Mouse (Mus musculus) C2C12 (cell line): ENCODE results near the gene Sfta2. TPM values are rescaled to one million over a fixed set of nuclear protein-coding genes. Genes with fewer than 3 reads are reported as not detected.
A peak's percentile ranks its signal among the peaks of the same experiment; 100 is the strongest.

Experiments
- H3K27me3 ChIP-seq: one replicate; pipeline ENCODE4 v1.6.1; 2011; ENCODE audit not compliant: control insufficient read depth, insufficient read depth, insufficient read length
- H3K36me3 ChIP-seq: one replicate; pipeline ENCODE4 v1.6.1; 2011; ENCODE audit not compliant: control insufficient read depth, insufficient read depth
- H3K4me3 ChIP-seq: one replicate; pipeline ENCODE4 v1.5.1; 2011; ENCODE audit warnings: mild to moderate bottlenecking, control low read depth; ENCODE audit not compliant: poor library complexity, insufficient read depth, severe bottlenecking
- H3K79me2 ChIP-seq: one replicate; pipeline ENCODE4 v1.6.1; 2011; ENCODE audit not compliant: control insufficient read depth, insufficient read depth
- H3K79me3 ChIP-seq: one replicate; pipeline ENCODE4 v1.6.1; 2011; ENCODE audit warnings: low read depth, control low read depth
- H3ac ChIP-seq: one replicate; pipeline ENCODE3; 2011; ENCODE audit warnings: low read depth; ENCODE audit not compliant: control insufficient read depth, insufficient read length
- CEBPB ChIP-seq: IDR thresholded peaks from one replicate; pipeline ENCODE4 v1.6.1; 2011; ENCODE audit warnings: low read depth, mild to moderate bottlenecking, control low read depth, moderate library complexity
- CTCF ChIP-seq: IDR thresholded peaks from one replicate; pipeline ENCODE4 v1.5.1; 2011; ENCODE audit not compliant: control insufficient read depth, insufficient read depth, insufficient read length
- FOSL1 ChIP-seq: IDR thresholded peaks from one replicate; pipeline ENCODE4 v1.8.0; 2011; ENCODE audit warnings: mild to moderate bottlenecking, low read length; ENCODE audit not compliant: poor library complexity, insufficient read depth, severe bottlenecking
- MAX ChIP-seq: IDR thresholded peaks from one replicate; pipeline ENCODE4 v1.6.1; 2011; ENCODE audit warnings: mild to moderate bottlenecking, control low read depth
- MYOD1 ChIP-seq: IDR thresholded peaks from one replicate; pipeline ENCODE4 v1.6.1; 2011; ENCODE audit warnings: low read depth; ENCODE audit not compliant: control insufficient read depth, insufficient read length
- MYOG ChIP-seq: IDR thresholded peaks from one replicate; pipeline ENCODE4 v1.6.1; 2011; ENCODE audit not compliant: control insufficient read depth, insufficient read length; ENCODE audit errors: extremely low read depth
- USF1 ChIP-seq: IDR thresholded peaks from one replicate; pipeline ENCODE4 v1.6.1; 2011; ENCODE audit warnings: low read depth, mild to moderate bottlenecking, control low read depth, moderate library complexity
- long read RNA-seq, 2 experiments: library from polyadenylated mRNA; unstranded; transcript quantifications; one replicate each; pipeline ENCODE4 v2.0.0; 2019 to 2020
- polyA plus RNA-seq: library from polyadenylated mRNA; unstranded; fragments of >200 nt; fragmentation: generic; extraction: Trizol; gene quantifications from one replicate; pipeline ENCODE4 v1.2.1, GENCODE M21; 2012; ENCODE audit warnings: missing spikeins

The Sfta2 gene
- not detected for polyA plus RNA-seq
- long read RNA-seq, experiment 1 = 0 reads
- long read RNA-seq, experiment 2 = 0 reads

- H3K79me3 ChIP-seq = no peaks in the 10 kb centered on the region
- H3ac ChIP-seq = no peak within 1 kb of the TSS
- no peak for TF ChIP-seq USF1
- TF ChIP-seq FOSL1 = no peak
- TF ChIP-seq MYOG = no peak
- TF ChIP-seq MYOD1 = no peak
- H3K79me2 ChIP-seq = no peaks in the 10 kb centered on the region
- no peaks in the 10 kb centered on the region for H3K36me3 ChIP-seq
- no peaks in the 10 kb centered on the region for H3K27me3 ChIP-seq
- H3K4me3 ChIP-seq = no peak within 1 kb of the TSS
These were observed at the start of gene Sfta2 for GRCm38 (mm10) chr17:35601249-35601648. Gene Sfta2 (plus strand): TSS chr17:35601549.

GRCm38 (mm10) chr17:35551881-35552414 is 49.4 kb upstream of the Sfta2 start, which contains the start of gene Cdsn:
Gene Cdsn (plus strand): TSS chr17:35552128.
- Histone ChIP-seq H3K4me3 (no peak within 1 kb of the TSS), H3K79me3 (no peaks in the 10 kb centered on the region), H3ac (peak within 1 kb of the TSS; percentile 15), H3K79me2 (no peaks in the 10 kb centered on the region), H3K36me3 (no peaks in the 10 kb centered on the region), H3K27me3 (no peaks in the 10 kb centered on the region)
- TF ChIP-seq CTCF = no peak
- TF ChIP-seq FOSL1 = no peak
- no peak for TF ChIP-seq USF1
- TF ChIP-seq MAX = no peak
- no peak for TF ChIP-seq MYOD1
- no peak for TF ChIP-seq MYOG
- TF ChIP-seq CEBPB = no peak

- Histone ChIP-seq H3K79me3 (no peaks in the 10 kb centered on the region), H3K36me3 (no peaks in the 10 kb centered on the region), H3K79me2 (no peaks in the 10 kb centered on the region), H3K4me3 (no peak overlapping the region), H3ac (no peak overlapping the region), H3K27me3 (no peaks in the 10 kb centered on the region)
- TF ChIP-seq USF1 (no peak), MAX (no peak), CTCF (no peak), FOSL1 (no peak), MYOG (no peak), CEBPB (no peak), MYOD1 (no peak)
These were observed 47.0 kb upstream of the Sfta2 start for GRCm38 (mm10) chr17:35554321-35554720.

GRCm38 (mm10) chr17:35554761-35555397 is 46.5 kb upstream of the Sfta2 start:
- no peaks in the 10 kb centered on the region for H3K36me3 ChIP-seq
- H3K79me3 ChIP-seq = no peaks in the 10 kb centered on the region
- H3K27me3 ChIP-seq = no peaks in the 10 kb centered on the region
- TF ChIP-seq MYOD1 = no peak
- no peak for TF ChIP-seq FOSL1
- no peak for TF ChIP-seq MAX
- TF ChIP-seq CEBPB = no peak
- no peak for TF ChIP-seq CTCF
- no peak for TF ChIP-seq MYOG
- TF ChIP-seq USF1 = no peak
- H3ac ChIP-seq = no peak overlapping the region
- no peak overlapping the region for H3K4me3 ChIP-seq
- no peaks in the 10 kb centered on the region for H3K79me2 ChIP-seq

- no peaks in the 10 kb centered on the region for H3K79me2 ChIP-seq
- no peak overlapping the region for H3ac ChIP-seq
- no peaks in the 10 kb centered on the region for H3K79me3 ChIP-seq
- TF ChIP-seq MYOD1 (no peak), CTCF (no peak), CEBPB (no peak), USF1 (no peak), MYOG (no peak), FOSL1 (no peak), MAX (no peak)
- H3K36me3 ChIP-seq = no peaks in the 10 kb centered on the region
- H3K27me3 ChIP-seq = no peaks in the 10 kb centered on the region
- no peak overlapping the region for H3K4me3 ChIP-seq
These were observed 45.1 kb upstream of the Sfta2 start for GRCm38 (mm10) chr17:35556186-35556765.

- peak overlapping the region; percentile 14 for H3ac ChIP-seq
- TF ChIP-seq FOSL1 (no peak), CTCF (peak; percentile 83)
- H3K79me3 ChIP-seq = no peaks in the 10 kb centered on the region
- H3K4me3 ChIP-seq = no peak overlapping the region
- H3K36me3 ChIP-seq = no peaks in the 10 kb centered on the region
- no peaks in the 10 kb centered on the region for H3K79me2 ChIP-seq
- H3K27me3 ChIP-seq = no peaks in the 10 kb centered on the region
These were observed 44.5 kb upstream of the Sfta2 start for GRCm38 (mm10) chr17:35556812-35557211.
